Mouse (Mus musculus): ENCODE data around the gene Ctsl.

Ctsl gene

GRCm38 (mm10) chr13:64375160-64375559 lies 4.5 kb upstream of the Ctsl start:
- DNase-seq (ENCODE audit: low read depth, low spot score): no peak

GRCm38 (mm10) chr13:64373695-64374094 lies 3.0 kb upstream of the Ctsl start:
- DNase-seq (ENCODE audit: low read depth, low spot score): peak; percentile 59

DNA sequence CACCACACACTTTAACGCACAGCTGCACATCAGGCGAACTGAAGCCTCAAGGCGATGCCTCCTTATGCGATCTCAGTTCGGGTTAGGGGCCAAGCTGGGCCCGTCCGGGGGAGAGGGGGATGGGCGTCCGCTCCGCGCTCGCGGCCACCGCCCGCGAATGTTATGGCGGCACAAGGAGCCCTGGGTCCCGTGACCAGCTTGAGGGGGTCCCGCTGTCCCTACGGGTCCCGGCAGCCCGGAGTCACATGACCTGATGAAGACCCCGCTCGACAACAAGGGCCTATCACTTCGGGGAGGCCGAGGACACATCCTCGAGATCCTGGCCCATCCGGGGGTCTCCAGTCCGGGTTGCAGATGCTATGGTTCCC lies 901 bp downstream of the Ctsl start:
- DNase-seq (ENCODE audit: low read depth, low spot score): peak; percentile 18

DNA sequence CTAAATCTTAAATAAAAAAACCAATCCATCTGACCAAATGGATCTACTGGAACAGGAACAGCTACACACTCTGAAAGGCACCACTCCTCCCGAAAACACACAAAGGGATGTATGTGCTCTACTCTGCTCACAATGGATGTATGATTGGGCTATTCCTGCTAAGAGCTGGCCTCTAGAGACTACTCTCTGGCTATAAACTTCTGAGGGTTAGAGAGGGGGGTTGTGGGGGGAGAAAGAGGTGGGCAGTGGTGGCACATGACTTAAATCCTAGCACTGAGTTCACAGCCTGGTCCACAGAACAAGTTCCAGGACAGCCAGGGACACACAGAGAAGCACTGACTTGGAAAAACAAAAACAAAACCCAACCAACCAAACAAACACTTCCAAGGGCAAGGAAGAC lies 2.1 kb downstream of the Ctsl start:
- DNase-seq (ENCODE audit: low read depth, low spot score): no peak

DNA sequence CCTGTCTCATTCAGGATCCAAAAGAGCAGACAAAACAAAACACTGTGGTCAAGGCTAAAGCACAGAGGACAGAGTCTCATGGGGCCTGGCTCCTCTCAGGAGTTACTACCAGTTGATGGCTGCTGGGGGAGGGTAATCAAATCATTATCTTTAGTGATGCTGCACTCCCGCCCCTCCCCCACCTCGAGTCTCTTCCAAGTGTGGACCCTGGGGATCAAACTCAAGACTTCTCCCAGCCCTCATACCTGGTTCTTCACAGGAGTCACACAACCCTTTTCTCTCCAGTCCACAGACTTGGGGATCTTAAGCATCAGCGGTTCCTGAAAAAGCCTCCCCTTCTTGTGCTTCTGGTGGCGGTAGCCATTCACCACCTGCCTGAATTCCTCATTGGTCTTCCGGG lies 3.1 kb downstream of the Ctsl start:
- no peak for DNase-seq (ENCODE audit: low read depth, low spot score)

DNA sequence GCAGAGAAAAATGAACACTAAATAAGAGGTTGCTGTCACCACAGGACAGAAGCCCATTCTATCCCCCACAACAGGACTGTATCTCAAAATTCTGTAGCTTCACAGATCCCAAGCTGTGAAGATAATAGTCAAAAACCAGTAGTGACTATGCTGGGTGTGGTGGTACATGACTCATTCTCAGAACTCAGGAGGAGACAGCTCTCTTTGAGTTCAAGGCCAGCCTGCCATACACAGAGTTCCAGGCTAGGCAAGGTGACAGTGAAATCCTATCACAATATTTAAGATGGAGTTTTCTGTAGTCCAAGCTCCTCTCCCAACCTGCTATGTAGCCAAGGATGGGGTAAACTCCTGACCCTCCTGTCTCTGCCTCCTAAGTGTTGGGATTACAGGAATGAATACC lies 5.4 kb downstream of the Ctsl start:
- DNase-seq (ENCODE audit: low read depth, low spot score): no peak

DNA sequence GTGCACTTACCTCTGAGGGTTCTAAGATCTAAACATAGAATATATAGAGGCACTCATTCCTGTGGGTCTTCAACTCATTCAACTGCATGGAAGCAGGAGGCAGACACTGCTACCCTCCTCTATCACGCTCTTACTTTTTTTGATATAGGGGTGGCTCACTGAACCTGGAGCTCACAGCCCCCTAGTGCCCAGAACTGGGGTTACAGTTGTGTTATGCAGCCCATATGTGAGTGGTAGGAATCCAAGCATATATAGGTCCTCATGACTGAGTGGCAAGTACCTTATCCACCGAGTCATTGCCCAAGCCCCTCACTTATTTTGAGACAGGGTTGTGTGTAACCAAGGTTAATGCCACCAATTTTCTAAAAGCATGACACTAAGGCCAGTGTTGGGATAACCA lies 6.4 kb downstream of the Ctsl start:
- no peak for DNase-seq (ENCODE audit: low read depth, low spot score)

- DNase-seq (ENCODE audit: low read depth, low spot score): no peak
Observed at GRCm38 (mm10) chr13:64362139-64362538, 8.6 kb downstream of the Ctsl start.

GRCm38 (mm10) chr13:64361020-64361419 lies 9.7 kb downstream of the Ctsl start:
- DNase-seq (ENCODE audit: low read depth, low spot score): no peak

DNA sequence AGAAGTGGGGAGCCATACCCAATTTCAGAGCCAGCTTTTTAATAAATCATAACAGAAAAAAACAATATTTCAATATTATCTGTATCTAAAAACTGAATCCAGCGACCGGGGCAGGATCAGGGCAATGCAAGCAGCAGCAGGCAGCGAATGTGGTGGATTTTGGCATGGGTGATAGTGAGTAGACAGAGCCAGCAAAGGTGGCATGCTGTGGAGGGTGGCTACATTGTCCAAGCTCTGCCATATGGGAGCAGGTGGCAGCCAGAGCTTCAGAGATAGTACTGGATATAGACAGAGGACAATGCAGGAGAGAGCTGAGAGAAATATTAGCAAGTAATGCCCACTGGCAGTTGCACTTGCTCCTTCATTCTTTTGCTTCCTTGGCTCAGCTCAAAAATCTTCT lies 11.0 kb downstream of the Ctsl start:
- DNase-seq (ENCODE audit: low read depth, low spot score): no peak

DNA sequence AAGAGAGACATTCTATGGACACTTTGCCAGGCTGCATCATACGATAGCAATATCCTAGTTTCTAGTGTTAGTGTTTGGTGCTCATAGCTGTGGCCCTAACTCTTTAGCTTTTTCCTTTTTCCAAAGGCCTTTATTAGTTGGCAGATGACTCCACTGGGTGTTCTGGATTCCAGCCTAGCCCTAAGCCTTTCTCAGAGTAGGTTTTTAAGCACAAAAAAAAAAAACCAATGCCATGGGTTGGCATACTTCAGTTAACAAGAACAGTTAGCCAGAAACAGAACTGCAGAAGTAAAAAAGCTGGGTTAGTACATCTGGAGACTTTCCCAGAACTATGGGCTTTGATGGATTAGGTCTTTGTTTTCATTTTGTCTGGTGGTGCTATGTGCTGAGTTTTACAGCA lies 12.2 kb downstream of the Ctsl start:
- no peak for DNase-seq (ENCODE audit: low read depth, low spot score)

- DNase-seq (ENCODE audit: low read depth, low spot score): no peak
Observed at GRCm38 (mm10) chr13:64357389-64357788, 13.3 kb downstream of the Ctsl start.

DNA sequence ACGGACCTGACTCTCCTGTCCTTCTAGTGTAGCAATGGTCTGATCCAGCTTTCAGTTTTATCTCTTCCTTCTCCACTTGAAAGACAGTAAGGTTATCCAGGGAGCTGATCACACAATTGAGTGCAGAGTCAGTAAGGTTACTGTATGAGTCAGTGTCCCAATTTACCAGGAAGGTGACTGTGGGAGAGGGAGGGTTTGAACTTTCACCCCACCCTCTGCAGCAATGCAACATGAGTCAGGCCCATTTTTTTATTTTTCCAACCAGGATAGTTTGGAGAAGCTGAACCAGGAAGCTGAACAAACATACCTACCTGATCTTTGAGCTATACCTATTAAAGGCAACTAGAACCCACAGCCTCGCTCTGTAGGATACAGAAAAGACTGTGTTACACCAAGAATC lies 21.2 kb downstream of the Ctsl start:
- no peak for DNase-seq (ENCODE audit: low read depth, low spot score)

DNA sequence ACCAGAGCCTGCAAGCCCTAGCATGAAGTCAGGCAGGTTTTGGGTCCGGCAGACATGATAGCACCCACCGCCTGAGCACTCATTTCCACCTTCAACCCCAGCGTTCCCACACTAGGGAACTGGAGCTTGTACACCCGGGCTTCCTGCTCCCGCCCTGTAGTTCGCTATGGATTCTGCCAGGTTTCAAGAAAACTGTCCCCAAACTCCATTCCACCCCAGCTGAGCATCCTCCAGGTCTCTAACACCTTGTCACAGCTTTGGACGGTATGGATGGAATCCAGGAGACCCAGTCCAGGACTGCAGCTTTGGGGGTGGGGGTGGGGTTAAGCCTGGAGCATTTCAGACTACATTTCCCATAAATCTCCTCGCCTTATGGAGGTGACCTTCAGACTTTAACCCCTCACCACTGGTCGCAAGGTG lies 26.6 kb downstream of the Ctsl start:
- DNase-seq (ENCODE audit: low read depth, low spot score): peak; percentile 21

DNA sequence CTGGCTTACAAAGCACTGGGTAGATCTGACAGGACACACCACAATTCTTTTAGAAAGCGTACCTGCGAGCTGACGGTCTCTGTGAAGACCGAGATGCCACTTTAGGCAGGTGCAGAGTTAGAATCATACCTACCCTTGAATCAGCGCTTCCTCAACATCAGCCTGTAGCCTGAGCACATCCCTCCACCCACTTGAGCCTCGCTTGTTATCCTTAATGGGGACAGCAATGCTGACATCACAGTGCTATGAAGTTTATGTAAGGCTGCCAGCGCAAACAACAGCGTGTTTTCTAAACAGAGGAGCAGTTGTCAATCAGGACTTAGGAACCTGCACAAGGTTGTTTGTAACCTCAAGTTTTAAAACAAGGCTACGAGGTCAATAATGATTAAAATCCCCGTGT lies 27.1 kb downstream of the Ctsl start:
- DNase-seq (ENCODE audit: low read depth, low spot score): peak; percentile 20

GRCm38 (mm10) chr13:64335546-64336132 lies 35.1 kb downstream of the Ctsl start:
- DNase-seq (ENCODE audit: low read depth, low spot score): no peak

DNA sequence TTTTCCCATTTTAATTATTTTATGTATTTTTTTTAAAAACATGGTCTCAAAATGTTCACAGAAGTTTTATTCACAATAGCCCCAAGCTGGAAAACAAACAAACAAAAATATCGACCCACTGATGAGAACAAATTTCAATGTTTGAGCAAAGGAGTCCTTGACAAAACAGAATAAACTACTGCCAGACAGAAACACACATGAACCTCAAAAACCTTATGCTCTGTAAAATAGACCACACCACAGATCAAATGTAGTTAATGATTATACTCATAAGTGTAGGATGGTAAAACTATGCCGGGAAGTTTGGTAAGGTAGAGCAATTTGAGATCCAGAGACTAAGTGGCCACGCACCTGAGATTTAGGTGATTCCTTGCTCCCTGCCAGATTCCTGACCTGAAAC lies 37.6 kb downstream of the Ctsl start:
- no peak for DNase-seq (ENCODE audit: low read depth, low spot score)

DNA sequence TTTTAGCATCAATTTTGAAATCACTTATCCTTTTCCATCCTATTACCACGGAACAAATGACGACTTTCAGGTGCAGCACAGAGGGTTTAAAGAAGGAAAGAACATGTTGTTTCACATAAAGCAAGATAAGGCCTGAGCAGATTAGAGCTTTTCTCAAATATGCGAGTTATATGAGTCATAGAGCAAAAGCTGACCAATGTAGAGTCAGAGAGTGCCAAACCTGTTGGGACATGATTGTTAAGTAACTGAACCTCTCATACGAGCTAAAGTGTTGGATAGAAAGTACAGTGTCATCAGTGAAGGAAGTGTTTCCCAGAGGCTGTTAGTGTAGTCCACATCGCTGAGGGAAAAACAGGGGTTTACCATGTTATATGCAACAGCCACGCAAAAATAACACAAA lies 38.4 kb downstream of the Ctsl start:
- no peak for DNase-seq (ENCODE audit: low read depth, low spot score)

- DNase-seq (ENCODE audit: low read depth, low spot score): no peak
Observed at GRCm38 (mm10) chr13:64322561-64323281, 48.0 kb downstream of the Ctsl start.

GRCm38 (mm10) chr13:64320334-64320733 lies 50.4 kb downstream of the Ctsl start:
- no peak for DNase-seq (ENCODE audit: low read depth, low spot score)

- DNase-seq (ENCODE audit: low read depth, low spot score): no peak
Observed at GRCm38 (mm10) chr13:64319782-64320181, 50.9 kb downstream of the Ctsl start.

- no peak for DNase-seq (ENCODE audit: low read depth, low spot score)
Observed at GRCm38 (mm10) chr13:64318355-64318754, 52.3 kb downstream of the Ctsl start.

DNA sequence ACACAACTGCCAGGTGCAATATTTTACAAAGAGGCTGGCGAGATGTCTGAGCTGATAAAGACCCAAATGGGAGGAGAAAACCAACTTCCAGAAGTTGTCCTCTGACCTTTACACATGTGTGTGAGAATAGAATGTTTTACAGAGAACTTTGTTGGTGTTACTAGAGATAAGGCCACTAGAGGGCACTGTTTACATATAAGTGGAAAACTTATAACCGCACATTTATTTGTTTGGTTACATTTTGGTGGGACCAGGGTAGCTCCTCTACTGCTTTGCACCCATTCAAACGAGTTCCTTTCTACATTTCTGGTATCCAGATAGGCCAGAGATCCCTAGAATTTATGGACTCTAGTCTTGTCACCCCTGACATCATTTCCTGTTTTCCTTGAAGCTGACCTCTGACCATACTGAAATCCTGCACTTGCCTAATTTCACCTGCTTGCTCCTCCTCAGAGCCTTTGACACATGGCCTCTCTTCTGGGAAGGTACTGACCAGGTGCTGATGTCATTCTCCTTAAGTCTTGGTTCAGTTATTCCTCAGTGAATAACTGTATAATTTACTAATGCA lies 55.1 kb downstream of the Ctsl start:
- peak; percentile 47 for DNase-seq (ENCODE audit: low read depth, low spot score)

All from skeletal muscle tissue, adult 2 months (tissue).